Mouse (Mus musculus) kidney, postnatal 0 days (tissue): ENCODE results near the gene Ranbp9. TPM values are rescaled to one million over a fixed set of nuclear protein-coding genes. Genes with fewer than 3 reads are reported as not detected.
A peak's percentile ranks its signal among the peaks of the same experiment; 100 is the strongest.

Experiments
- ATAC-seq: fragments of 200-750 bp; cut with Nextera tagmentation; replicated peaks from 2 replicates; pipeline ENCODE4 v1.8.0; 2017; ENCODE audit warnings: low read depth, moderate number of reproducible peaks, moderate TSS enrichment, moderate library complexity; ENCODE audit not compliant: low FRiP score
- DNase-seq: peaks from one replicate; pipeline ENCODE4 v3.0.0-alpha.2; 2016; ENCODE audit warnings: low spot score
- H3K27ac ChIP-seq: fragments of 300-500 bp; sonication (generic); 2 replicates; pipeline ENCODE4 v1.5.1; 2014; ENCODE audit warnings: mild to moderate bottlenecking
- H3K27me3 ChIP-seq: fragments of 300-500 bp; sonication (generic); 2 replicates; pipeline ENCODE4 v1.6.1; 2014; ENCODE audit warnings: low read length, mixed read lengths; ENCODE audit not compliant: insufficient read depth
- H3K36me3 ChIP-seq: fragments of 300-500 bp; sonication (generic); 2 replicates; pipeline ENCODE4 v1.6.1; 2014; ENCODE audit warnings: low read length, mixed read lengths; ENCODE audit not compliant: insufficient read depth
- H3K4me1 ChIP-seq: fragments of 300-500 bp; sonication (generic); replicated peaks from 2 replicates; pipeline ENCODE4 v1.6.1; 2014; ENCODE audit warnings: antibody characterized with exemption, low read length, mixed read lengths; ENCODE audit not compliant: insufficient read depth
- H3K4me2 ChIP-seq: fragments of 300-500 bp; sonication (generic); 2 replicates; pipeline ENCODE4 v1.6.1; 2014; ENCODE audit warnings: mild to moderate bottlenecking, low read length, moderate library complexity, mixed read lengths
- H3K4me3 ChIP-seq: fragments of 300-500 bp; sonication (generic); replicated peaks from 2 replicates; pipeline ENCODE4 v1.5.1; 2014; ENCODE audit warnings: low read depth, low read length
- H3K9ac ChIP-seq: fragments of 300-500 bp; sonication (generic); 2 replicates; pipeline ENCODE4 v1.6.1; 2014; ENCODE audit warnings: low read depth, low read length
- H3K9me3 ChIP-seq: fragments of 300-500 bp; sonication (generic); replicated peaks from 2 replicates; pipeline ENCODE4 v1.6.1; 2016; ENCODE audit warnings: low read length, inconsistent platforms, mixed read lengths
- CTCF ChIP-seq: IDR thresholded peaks from 2 replicates; pipeline ENCODE4 v1.5.1; 2016; ENCODE audit warnings: antibody characterized with exemption, low read depth, mild to moderate bottlenecking, moderate library complexity
- WGBS: fragments of 180-500 bp; shearing (Covaris S2); extraction: QIAGEN DNeasy Blood & Tissue Kit; methylation state at CpG from one replicate; pipeline ENCODE4 v1.1.7; 2014; 5-methylcytosine and 5-hydroxymethylcytosine counted together
- polyA plus RNA-seq: library from polyadenylated mRNA; unstranded; fragments of >200 nt; fragmentation: Nextera tagmentation; extraction: Ambion mirVana; gene quantifications from 2 replicates; pipeline ENCODE4 v1.2.1, GENCODE M21; 2015

The Ranbp9 gene
- polyA plus RNA-seq, 1 experiment from 2014 or later: 10.6 TPM

DNA sequence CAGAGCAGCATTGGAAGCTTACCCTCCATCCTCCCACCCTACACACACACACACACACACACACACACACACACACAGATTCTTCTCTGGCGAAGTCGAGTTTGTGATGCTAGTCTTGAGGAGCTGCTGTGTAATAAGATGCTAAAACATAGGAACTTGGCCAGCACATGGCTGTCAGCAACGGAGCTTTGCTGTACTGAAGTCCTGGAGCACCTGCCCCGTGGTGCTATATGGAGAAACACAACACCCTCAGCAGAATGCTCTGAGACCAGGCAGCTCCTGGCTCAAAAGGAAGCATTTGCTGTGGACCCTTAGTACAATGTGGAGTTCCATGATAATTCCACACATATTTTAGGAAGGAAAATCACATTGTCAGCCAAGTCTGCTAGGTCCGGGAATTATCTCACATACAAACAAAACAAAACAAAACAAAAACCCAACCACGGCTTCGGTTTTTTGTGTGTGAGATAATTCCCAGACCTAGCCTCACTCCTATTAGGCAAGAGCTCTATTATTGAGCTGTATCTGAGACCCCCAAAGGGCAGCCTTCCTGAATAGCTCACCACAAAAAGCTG lies 42.9 kb upstream of the Ranbp9 start:
- TF ChIP-seq CTCF: no peak
- DNase-seq (peak; percentile 62), ATAC-seq (no peak)
- Histone ChIP-seq H3K27me3 (no peaks in the 10 kb centered on the region), H3K27ac (peak overlapping the region; percentile 51; the same call in 1 of the 2 replicates), H3K9ac (no peak overlapping the region), H3K9me3 (no peaks in the 10 kb centered on the region), H3K4me2 (no peak overlapping the region), H3K4me3 (no peak overlapping the region), H3K4me1 (peaks cover 4% of the 10 kb centered on the region; the same call in 1 of the 2 replicates), H3K36me3 (no peaks in the 10 kb centered on the region)
- 61% methylated on average over 7 of the region's 7 CpGs for WGBS

DNA sequence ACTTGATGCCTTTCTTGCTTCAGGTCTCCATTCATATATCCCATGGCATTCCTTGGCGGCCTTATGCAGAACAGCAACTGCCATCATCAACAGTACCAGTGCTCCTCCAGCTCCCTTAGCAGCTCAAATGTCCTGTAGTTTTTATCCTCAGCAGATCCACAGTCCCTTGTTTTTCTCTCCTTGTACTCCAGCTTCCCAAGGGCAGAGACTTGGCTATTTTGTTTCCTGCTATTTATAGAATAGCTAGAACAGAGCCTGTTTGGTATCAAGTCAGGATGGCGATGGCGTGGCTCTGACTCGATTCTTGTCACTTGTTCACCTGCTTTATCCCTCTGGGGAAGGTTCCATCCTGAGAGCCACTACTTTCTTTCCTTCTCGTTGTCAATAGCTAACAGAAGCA lies 40.9 kb upstream of the Ranbp9 start:
- no peak for TF ChIP-seq CTCF
- no peaks in the 10 kb centered on the region for H3K36me3 ChIP-seq
- H3K9ac ChIP-seq: no peak overlapping the region
- H3K9me3 ChIP-seq: no peaks in the 10 kb centered on the region
- H3K4me1 ChIP-seq: peaks cover 4% of the 10 kb centered on the region; the same call in 1 of the 2 replicates
- no peak overlapping the region for H3K27ac ChIP-seq
- ATAC-seq: no peak
- no peak for DNase-seq
- 92% methylated on average over 5 of the region's 5 CpGs for WGBS
- no peak overlapping the region for H3K4me2 ChIP-seq
- H3K27me3 ChIP-seq: no peaks in the 10 kb centered on the region
- H3K4me3 ChIP-seq: no peak overlapping the region

DNA sequence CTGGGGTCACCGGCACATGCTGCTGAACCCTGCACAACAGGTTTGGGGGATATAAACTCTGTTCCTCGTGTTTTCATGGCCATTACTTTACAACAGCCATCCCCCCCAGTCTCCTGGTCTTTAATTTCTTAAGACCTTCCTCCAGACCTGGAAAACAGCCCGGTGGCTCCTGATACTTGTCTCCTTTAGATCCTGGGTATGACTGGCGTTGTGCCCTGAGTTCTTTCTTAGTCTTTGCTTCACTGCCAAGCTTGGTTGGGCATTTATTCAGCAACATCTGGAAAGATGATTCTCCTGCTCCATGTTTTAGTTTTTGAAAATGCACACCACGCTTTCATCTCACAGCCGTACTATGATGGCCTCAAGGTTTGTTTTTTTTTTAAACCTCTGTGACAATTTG lies 38.2 kb upstream of the Ranbp9 start:
- no peaks in the 10 kb centered on the region for H3K36me3 ChIP-seq
- WGBS: 70% methylated on average over 6 of the region's 6 CpGs
- H3K4me1 ChIP-seq: 0 out of 2 replicates have a peak, but pooled peaks cover 4% of the 10 kb centered on the region
- H3K4me2 ChIP-seq: no peak overlapping the region
- no peak for TF ChIP-seq CTCF
- no peak overlapping the region for H3K9ac ChIP-seq
- ATAC-seq: no peak
- no peak overlapping the region for H3K4me3 ChIP-seq
- H3K27me3 ChIP-seq: no peaks in the 10 kb centered on the region
- no peak for DNase-seq
- no peaks in the 10 kb centered on the region for H3K9me3 ChIP-seq
- no peak overlapping the region for H3K27ac ChIP-seq

DNA sequence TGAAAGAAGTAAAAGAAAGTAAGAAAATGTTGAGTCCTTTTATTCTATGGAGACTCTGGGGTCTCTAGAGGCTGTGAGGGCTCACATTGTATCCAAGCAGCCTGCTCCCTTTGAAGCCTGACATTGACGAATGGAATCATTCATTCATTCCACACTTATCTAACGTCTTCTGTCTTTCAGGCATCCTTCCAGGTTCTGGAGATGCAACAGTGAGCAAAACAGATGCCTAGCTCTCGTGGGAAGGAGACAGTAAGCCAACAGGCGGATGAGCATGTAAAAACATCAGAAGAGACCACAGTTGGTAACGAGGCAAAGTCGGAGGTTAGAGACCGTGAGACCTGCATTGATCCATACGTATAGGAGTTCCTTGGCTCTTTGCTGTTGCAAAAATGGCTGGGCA lies 36.3 kb upstream of the Ranbp9 start:
- 73% methylated on average over 8 of the region's 8 CpGs for WGBS
- Histone ChIP-seq H3K36me3 (no peaks in the 10 kb centered on the region), H3K9me3 (no peaks in the 10 kb centered on the region), H3K4me1 (no peaks in the 10 kb centered on the region), H3K27me3 (no peaks in the 10 kb centered on the region), H3K9ac (no peak overlapping the region), H3K4me3 (no peak overlapping the region), H3K27ac (no peak overlapping the region), H3K4me2 (no peak overlapping the region)
- no peak for TF ChIP-seq CTCF
- DNase-seq (no peak), ATAC-seq (no peak)

DNA sequence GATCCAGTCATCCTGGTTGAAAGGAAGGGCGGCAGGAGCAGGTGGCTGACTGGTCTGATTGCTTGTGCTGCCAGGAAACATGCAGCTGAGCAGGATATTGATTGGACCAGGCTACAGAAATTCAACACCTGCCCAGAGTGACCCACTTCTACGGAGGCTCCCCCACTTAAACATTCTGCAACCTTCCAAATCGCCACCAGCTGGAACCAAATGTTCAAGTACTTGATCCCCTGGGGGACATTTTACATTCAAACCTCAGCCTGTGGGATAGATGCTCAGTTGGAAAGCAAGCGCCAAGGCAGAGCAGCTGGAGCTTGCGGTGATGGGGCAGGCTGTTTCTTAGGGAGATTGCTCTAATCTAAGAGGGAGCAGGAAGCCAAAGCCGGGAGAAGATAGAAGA lies 35.8 kb upstream of the Ranbp9 start:
- no peak for ATAC-seq

DNA sequence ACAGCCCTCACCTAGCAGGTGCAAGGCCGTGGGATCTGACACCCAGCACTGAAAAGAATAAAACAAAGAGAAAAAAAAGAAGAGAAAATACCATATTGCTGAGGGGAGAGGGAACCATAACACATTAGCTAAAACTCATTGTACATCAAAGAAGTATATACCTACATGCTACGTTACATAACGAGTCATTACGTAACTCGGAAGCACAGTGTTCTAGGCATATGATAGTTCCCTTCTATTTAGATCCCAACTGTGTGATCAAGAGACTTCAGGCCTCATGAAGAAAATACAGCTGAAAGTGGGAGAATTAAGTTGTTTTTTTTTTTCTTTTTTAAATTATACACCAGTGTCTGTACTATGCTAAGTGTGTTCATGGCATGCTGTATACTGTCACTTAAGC lies 35.0 kb upstream of the Ranbp9 start:
- 88% methylated on average over 5 of the region's 5 CpGs for WGBS
- Histone ChIP-seq H3K27me3 (no peaks in the 10 kb centered on the region), H3K9me3 (no peaks in the 10 kb centered on the region), H3K27ac (no peak overlapping the region), H3K4me3 (no peak overlapping the region), H3K4me2 (no peak overlapping the region), H3K4me1 (no peaks in the 10 kb centered on the region), H3K36me3 (no peaks in the 10 kb centered on the region), H3K9ac (no peak overlapping the region)
- TF ChIP-seq CTCF: no peak
- ATAC-seq (no peak), DNase-seq (no peak)

More for the DNA sequence above, 35.8 kb upstream of the Ranbp9 start:
- no peak overlapping the region for H3K27ac ChIP-seq
- H3K9ac ChIP-seq: no peak overlapping the region
- no peaks in the 10 kb centered on the region for H3K27me3 ChIP-seq
- 62% methylated on average over 6 of the region's 6 CpGs for WGBS
- TF ChIP-seq CTCF: no peak
- H3K4me1 ChIP-seq: no peaks in the 10 kb centered on the region
- no peak for DNase-seq
- no peaks in the 10 kb centered on the region for H3K9me3 ChIP-seq
- H3K36me3 ChIP-seq: no peaks in the 10 kb centered on the region
- H3K4me2 ChIP-seq: no peak overlapping the region
- H3K4me3 ChIP-seq: no peak overlapping the region

DNA sequence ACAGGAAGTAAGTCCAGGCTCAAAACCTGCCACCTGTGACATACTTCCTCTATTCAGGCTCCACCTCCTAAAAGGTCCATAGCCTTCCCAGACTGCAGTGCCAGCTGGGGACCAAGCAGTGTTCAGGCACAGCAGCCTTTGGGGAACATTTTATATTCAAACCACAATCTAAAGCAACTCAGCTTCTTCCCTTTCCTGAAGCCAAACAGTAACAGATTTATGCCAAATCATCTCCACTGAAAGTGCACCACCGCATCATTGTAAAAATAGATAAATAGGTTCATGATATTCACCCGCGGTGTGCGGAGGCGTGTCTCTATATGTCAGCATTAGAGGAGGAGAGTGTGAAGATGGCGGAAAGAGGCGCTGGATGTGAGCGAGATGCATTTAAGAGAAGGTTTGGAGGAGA lies 33.9 kb upstream of the Ranbp9 start:
- no peaks in the 10 kb centered on the region for H3K9me3 ChIP-seq
- no peaks in the 10 kb centered on the region for H3K36me3 ChIP-seq
- no peak overlapping the region for H3K9ac ChIP-seq
- no peak overlapping the region for H3K27ac ChIP-seq
- H3K4me1 ChIP-seq: no peaks in the 10 kb centered on the region
- H3K27me3 ChIP-seq: no peaks in the 10 kb centered on the region
- 71% methylated on average over 8 of the region's 8 CpGs for WGBS
- no peak overlapping the region for H3K4me3 ChIP-seq
- TF ChIP-seq CTCF: no peak
- no peak for DNase-seq
- no peak overlapping the region for H3K4me2 ChIP-seq
- ATAC-seq: no peak
